Mouse (Mus musculus) intestine, embryonic 14.5 days (tissue): ENCODE measurements at regions not wholly inside any gene's neighbourhood (a gene's known extent, or its start where the extent isn't known, plus 50 kb on each side); places are given as distances from the start of the nearest gene placed in this dataset.

Experiments
- ATAC-seq: fragments of 200-750 bp; cut with Nextera tagmentation; replicated peaks from 2 replicates; pipeline ENCODE4 v1.8.0; 2017; ENCODE audit warnings: low read depth, moderate number of reproducible peaks, moderate TSS enrichment, moderate library complexity; ENCODE audit not compliant: low FRiP score, low TSS enrichment
- DNase-seq: peaks from one replicate; pipeline ENCODE4 v3.0.0-alpha.2; 2018; ENCODE audit warnings: low spot score
- H3K27ac ChIP-seq: fragments of 300-500 bp; sonication (generic); 2 replicates; pipeline ENCODE4 v1.5.1; 2014; ENCODE audit warnings: low read depth, mild to moderate bottlenecking, control low read depth
- H3K27me3 ChIP-seq: fragments of 300-500 bp; sonication (generic); replicated peaks from 2 replicates; pipeline ENCODE4 v1.6.1; 2014; ENCODE audit warnings: low read length, control low read depth; ENCODE audit not compliant: control insufficient read depth, insufficient read depth
- H3K36me3 ChIP-seq: fragments of 300-500 bp; sonication (generic); 2 replicates; pipeline ENCODE4 v1.6.1; 2014; ENCODE audit warnings: low read length, control low read depth; ENCODE audit not compliant: control insufficient read depth, insufficient read depth
- H3K4me1 ChIP-seq: fragments of 300-500 bp; sonication (generic); replicated peaks from 2 replicates; pipeline ENCODE4 v1.6.1; 2014; ENCODE audit warnings: low read length, control low read depth, mixed read lengths; ENCODE audit not compliant: control insufficient read depth, insufficient read depth
- H3K4me2 ChIP-seq: fragments of 300-500 bp; sonication (generic); 2 replicates; pipeline ENCODE4 v1.6.1; 2014; ENCODE audit warnings: low read length
- H3K4me3 ChIP-seq: fragments of 300-500 bp; sonication (generic); 2 replicates; pipeline ENCODE4 v1.5.1; 2014; ENCODE audit warnings: low read depth, low read length, control low read depth, mixed read lengths
- H3K9ac ChIP-seq: fragments of 300-500 bp; sonication (generic); 2 replicates; pipeline ENCODE4 v1.6.1; 2014; ENCODE audit warnings: mild to moderate bottlenecking, low read length
- H3K9me3 ChIP-seq: fragments of 300-500 bp; sonication (generic); 2 replicates; pipeline ENCODE4 v1.6.1; 2016; ENCODE audit warnings: low read length, control low read depth; ENCODE audit not compliant: control insufficient read depth
- WGBS: fragments of 180-500 bp; shearing (Covaris S2); extraction: QIAGEN DNeasy Blood & Tissue Kit; methylation state at CpG from one replicate; pipeline ENCODE4 v1.1.7; 2014; 5-methylcytosine and 5-hydroxymethylcytosine counted together

DNA sequence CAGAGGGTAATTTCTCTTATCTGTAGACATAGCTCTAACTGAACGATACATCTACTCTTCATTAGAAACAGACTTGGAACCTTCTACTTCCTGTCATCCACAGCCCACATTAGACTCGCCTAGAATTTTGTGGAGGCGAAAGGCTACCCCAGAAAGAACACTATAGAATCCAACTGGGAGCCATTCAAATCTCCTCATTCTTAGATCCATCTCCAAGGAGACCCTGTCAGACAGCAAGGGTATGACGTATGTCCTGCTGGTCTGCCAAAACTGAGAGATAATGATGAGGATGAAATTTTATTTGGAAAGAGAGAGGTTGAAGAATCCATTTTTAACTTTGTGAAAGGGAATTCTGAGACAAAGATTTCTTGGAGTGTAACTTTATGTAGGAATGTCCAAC, 185.3 kb upstream of the Tnc start:
- Histone ChIP-seq H3K36me3 (no peaks in the 10 kb centered on the region), H3K27ac (no peak overlapping the region), H3K4me3 (no peak overlapping the region), H3K27me3 (no peaks in the 10 kb centered on the region), H3K4me1 (no peaks in the 10 kb centered on the region), H3K4me2 (no peak overlapping the region), H3K9ac (no peak overlapping the region), H3K9me3 (no peaks in the 10 kb centered on the region)
- DNase-seq, result no peak
- 78% methylated on average over 4 of the region's 4 CpGs for WGBS
- ATAC-seq, result no peak

GRCm38 (mm10) chr4:64228341-64228740, 181.5 kb upstream of the Tnc start:
- Histone ChIP-seq H3K4me1 (no peaks in the 10 kb centered on the region), H3K9me3 (no peaks in the 10 kb centered on the region), H3K36me3 (no peaks in the 10 kb centered on the region), H3K27ac (no peak overlapping the region), H3K4me2 (no peak overlapping the region), H3K27me3 (no peaks in the 10 kb centered on the region), H3K9ac (no peak overlapping the region), H3K4me3 (no peak overlapping the region)
- DNase-seq (no peak), ATAC-seq (no peak)
- WGBS, result 47% methylated on average over 3 of the region's 3 CpGs

DNA sequence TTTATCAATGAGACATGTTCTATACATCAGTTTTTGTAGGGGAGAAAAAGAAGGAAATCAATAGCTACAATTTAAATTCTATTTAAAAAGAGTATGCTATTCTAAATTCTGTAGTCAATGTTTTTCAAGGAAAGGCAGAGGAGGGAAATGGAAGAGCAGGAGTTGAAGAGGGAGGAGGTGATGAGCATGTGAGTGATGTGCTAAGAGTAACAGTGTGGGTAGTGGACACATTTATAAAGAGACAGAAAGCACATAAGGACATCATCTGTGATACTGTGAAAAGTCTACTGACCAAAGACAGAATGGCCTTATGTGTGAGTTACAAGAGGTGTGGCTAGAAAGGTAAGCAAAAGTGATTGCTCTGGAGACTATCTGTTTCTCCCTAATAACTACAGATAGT, 179.8 kb upstream of the Tnc start:
- no peaks in the 10 kb centered on the region for H3K27me3 ChIP-seq
- no peaks in the 10 kb centered on the region for H3K36me3 ChIP-seq
- no peak for ATAC-seq
- H3K27ac ChIP-seq, result no peak overlapping the region
- H3K4me2 ChIP-seq, result no peak overlapping the region
- H3K9ac ChIP-seq, result no peak overlapping the region
- no peak overlapping the region for H3K4me3 ChIP-seq
- DNase-seq, result no peak
- H3K9me3 ChIP-seq, result no peaks in the 10 kb centered on the region
- H3K4me1 ChIP-seq, result no peaks in the 10 kb centered on the region

- no peaks in the 10 kb centered on the region for H3K4me1 ChIP-seq
- H3K9me3 ChIP-seq, result no peaks in the 10 kb centered on the region
- 91% methylated on average over 5 of the region's 5 CpGs for WGBS
- H3K4me3 ChIP-seq, result no peak overlapping the region
- no peaks in the 10 kb centered on the region for H3K27me3 ChIP-seq
- H3K4me2 ChIP-seq, result no peak overlapping the region
- no peak overlapping the region for H3K27ac ChIP-seq
- H3K9ac ChIP-seq, result no peak overlapping the region
- ATAC-seq (no peak), DNase-seq (no peak)
- no peaks in the 10 kb centered on the region for H3K36me3 ChIP-seq
Measured at GRCm38 (mm10) chr4:64224918-64225317, 178.1 kb upstream of the Tnc start.

GRCm38 (mm10) chr4:64219802-64220201, 173.0 kb upstream of the Tnc start:
- no peak for ATAC-seq
- no peaks in the 10 kb centered on the region for H3K4me1 ChIP-seq
- H3K9me3 ChIP-seq, result no peaks in the 10 kb centered on the region
- no peak overlapping the region for H3K9ac ChIP-seq
- no peak for DNase-seq
- H3K36me3 ChIP-seq, result no peaks in the 10 kb centered on the region
- no peak overlapping the region for H3K4me3 ChIP-seq
- 81% methylated on average over 2 of the region's 2 CpGs for WGBS
- H3K27ac ChIP-seq, result no peak overlapping the region
- H3K27me3 ChIP-seq, result no peaks in the 10 kb centered on the region
- H3K4me2 ChIP-seq, result no peak overlapping the region

DNA sequence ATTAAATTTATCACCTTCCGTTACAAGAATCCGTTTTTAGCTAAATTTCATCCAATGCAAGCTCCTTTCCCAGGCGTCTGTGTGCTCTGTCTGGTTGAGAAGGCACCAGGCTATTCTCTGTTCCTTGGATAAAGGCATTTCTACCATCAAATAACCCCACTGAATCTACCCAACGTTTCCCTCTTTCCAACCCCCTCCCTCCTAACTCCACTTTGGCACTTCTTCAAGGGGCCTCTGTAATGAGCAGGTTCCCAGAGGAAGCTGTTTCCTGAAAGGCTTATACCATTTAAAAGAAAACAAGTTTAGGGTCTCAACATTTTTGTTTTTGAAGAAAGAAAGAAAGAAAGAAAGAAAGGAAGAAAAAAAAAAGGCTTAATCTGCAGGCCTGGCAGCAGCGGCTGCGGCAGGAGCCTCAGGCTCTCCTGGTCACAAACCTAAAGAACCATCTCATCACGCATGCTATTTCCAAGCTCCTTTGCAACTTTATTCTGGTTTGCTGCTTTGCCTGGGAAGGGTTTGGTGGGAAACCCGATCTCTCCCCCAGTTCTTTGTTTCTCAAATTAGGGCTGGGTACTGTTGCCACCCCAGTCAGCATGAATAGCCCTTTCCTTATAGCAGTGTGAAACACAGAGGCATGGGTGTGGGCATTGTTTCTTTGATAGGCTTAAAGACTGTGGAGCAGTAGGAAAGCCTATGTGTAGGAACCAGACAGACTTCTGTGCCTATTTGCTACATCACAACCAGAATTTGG, 160.5 kb upstream of the Tnc start:
- no peak for DNase-seq

DNA sequence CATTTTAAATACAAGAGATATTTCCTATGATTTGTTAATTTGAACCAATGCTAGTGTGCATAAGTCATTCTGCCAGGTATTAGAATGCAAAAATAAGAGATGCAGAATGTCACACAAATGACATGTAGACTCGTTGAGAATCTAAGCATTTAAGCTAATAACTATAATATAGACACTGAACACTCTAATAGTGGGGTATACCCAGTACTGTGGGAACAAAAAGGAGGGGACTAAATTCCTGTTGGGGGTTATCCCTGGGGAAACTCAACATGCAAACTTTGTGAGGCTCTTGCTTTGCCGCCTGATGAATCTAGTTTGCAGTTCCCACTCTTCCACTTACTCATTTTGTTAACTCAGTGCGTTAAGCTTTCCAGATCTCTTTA, 154.0 kb upstream of the Tnc start:
- H3K9me3 ChIP-seq, result no peaks in the 10 kb centered on the region
- no peak overlapping the region for H3K27ac ChIP-seq
- H3K4me3 ChIP-seq, result no peak overlapping the region
- no peak for DNase-seq
- H3K4me2 ChIP-seq, result no peak overlapping the region
- 77% methylated on average over 3 of the region's 3 CpGs for WGBS
- no peaks in the 10 kb centered on the region for H3K36me3 ChIP-seq
- H3K27me3 ChIP-seq, result no peaks in the 10 kb centered on the region
- no peaks in the 10 kb centered on the region for H3K4me1 ChIP-seq
- no peak for ATAC-seq
- no peak overlapping the region for H3K9ac ChIP-seq

More for the DNA sequence above, 160.5 kb upstream of the Tnc start:
- H3K27me3 ChIP-seq, result no peaks in the 10 kb centered on the region
- no peak for ATAC-seq
- no peak overlapping the region for H3K4me3 ChIP-seq
- no peaks in the 10 kb centered on the region for H3K9me3 ChIP-seq
- H3K27ac ChIP-seq, result no peak overlapping the region
- H3K9ac ChIP-seq, result no peak overlapping the region
- H3K36me3 ChIP-seq, result no peaks in the 10 kb centered on the region
- H3K4me1 ChIP-seq, result no peaks in the 10 kb centered on the region
- 52% methylated on average over 8 of the region's 8 CpGs for WGBS
- H3K4me2 ChIP-seq, result no peak overlapping the region

DNA sequence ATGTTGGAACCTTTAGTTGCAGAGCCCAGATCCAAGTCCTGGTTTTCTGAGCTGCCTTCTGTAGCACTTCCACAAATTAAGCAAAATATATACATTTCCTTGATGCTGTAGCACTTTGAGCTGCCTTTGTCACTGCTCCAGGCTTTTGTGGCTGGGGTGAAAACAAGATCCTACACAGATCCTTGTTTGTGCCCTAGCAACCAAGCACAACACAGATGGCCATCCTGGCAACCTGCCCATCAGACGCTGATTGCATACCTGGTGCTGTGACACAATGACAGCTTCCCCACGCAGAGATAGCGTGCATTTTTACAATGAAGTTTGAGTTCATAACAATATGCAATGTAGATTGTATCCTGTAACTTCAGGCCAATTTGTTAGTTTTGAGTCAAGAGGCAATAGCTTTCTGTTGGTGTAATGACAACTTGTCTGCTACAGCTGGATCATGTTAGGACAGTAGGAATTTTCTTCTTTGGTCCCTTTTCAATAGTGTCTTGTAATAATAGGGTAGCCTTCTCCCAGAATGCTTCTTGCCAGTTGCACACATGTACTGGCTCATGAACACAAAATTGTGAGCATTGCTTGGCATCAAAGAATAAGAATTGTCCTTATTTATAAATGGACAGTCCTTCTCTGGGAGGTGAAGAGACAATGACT, 153.5 kb upstream of the Tnc start:
- Histone ChIP-seq H3K9me3 (no peaks in the 10 kb centered on the region), H3K4me2 (no peak overlapping the region), H3K27me3 (no peaks in the 10 kb centered on the region), H3K36me3 (no peaks in the 10 kb centered on the region), H3K27ac (no peak overlapping the region), H3K4me1 (no peaks in the 10 kb centered on the region), H3K9ac (no peak overlapping the region), H3K4me3 (no peak overlapping the region)
- no peak for ATAC-seq
- WGBS, result 56% methylated on average over 3 of the region's 3 CpGs
- DNase-seq, result peak; percentile 62

DNA sequence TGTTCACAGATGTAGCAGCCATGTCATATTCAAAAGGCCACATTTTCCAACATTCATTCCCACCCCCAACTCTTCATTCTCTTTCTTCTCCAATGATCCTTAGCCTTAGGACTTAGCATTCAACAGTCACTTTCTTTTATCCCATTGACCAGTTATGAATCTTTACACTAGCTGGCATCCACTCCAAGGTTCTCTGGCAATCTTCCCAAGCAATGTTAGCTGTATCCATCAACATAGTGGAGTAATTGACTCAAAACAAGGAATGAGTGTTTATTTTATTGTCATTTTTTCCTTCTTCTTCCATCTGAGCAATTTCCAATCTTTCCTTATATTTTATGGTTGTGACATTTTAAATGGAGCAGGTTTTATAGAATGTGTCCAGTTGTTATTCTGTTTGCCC, 138.2 kb upstream of the Tnc start:
- Histone ChIP-seq H3K36me3 (no peaks in the 10 kb centered on the region), H3K9ac (no peak overlapping the region), H3K27ac (no peak overlapping the region), H3K9me3 (no peaks in the 10 kb centered on the region), H3K27me3 (no peaks in the 10 kb centered on the region), H3K4me2 (no peak overlapping the region), H3K4me1 (no peaks in the 10 kb centered on the region), H3K4me3 (no peak overlapping the region)
- DNase-seq (no peak), ATAC-seq (no peak)
